Mouse (Mus musculus) liver, embryonic 11.5 days (tissue): ENCODE measurements at regions not wholly inside any gene's neighbourhood (a gene's known extent, or its start where the extent isn't known, plus 50 kb on each side); places are given as distances from the start of the nearest gene placed in this dataset.

ENCODE experiments used
- ATAC-seq: fragments of 200-750 bp; cut with Nextera tagmentation; replicated peaks from 2 replicates; pipeline ENCODE4 v1.8.0; 2017; ENCODE audit warnings: moderate number of reproducible peaks, mild to moderate bottlenecking, moderate TSS enrichment, moderate library complexity; ENCODE audit not compliant: low FRiP score
- DNase-seq: peaks from one replicate; pipeline ENCODE4 v3.0.0-alpha.2; 2017; ENCODE audit warnings: low spot score
- H3K27ac ChIP-seq: fragments of 300-500 bp; sonication (generic); 2 replicates; pipeline ENCODE4 v1.5.1; 2014; ENCODE audit warnings: mild to moderate bottlenecking, low read depth, low read length, control low read depth
- H3K27me3 ChIP-seq: fragments of 300-500 bp; sonication (generic); replicated peaks from 2 replicates; pipeline ENCODE4 v1.6.1; 2014; ENCODE audit warnings: low read length, mixed read lengths; ENCODE audit not compliant: control insufficient read depth, insufficient read depth
- H3K36me3 ChIP-seq: fragments of 300-500 bp; sonication (generic); 2 replicates; pipeline ENCODE4 v1.6.1; 2014; ENCODE audit warnings: mild to moderate bottlenecking, low read length, moderate library complexity, mixed read lengths; ENCODE audit not compliant: control insufficient read depth, insufficient read depth
- H3K4me1 ChIP-seq: fragments of 300-500 bp; sonication (generic); replicated peaks from 2 replicates; pipeline ENCODE4 v1.6.1; 2014; ENCODE audit warnings: low read length, mixed read lengths; ENCODE audit not compliant: control insufficient read depth, insufficient read depth
- H3K4me2 ChIP-seq: fragments of 300-500 bp; sonication (generic); 2 replicates; pipeline ENCODE4 v1.6.1; 2014; ENCODE audit warnings: mild to moderate bottlenecking, control low read depth, moderate library complexity
- H3K4me3 ChIP-seq: fragments of 300-500 bp; sonication (generic); 2 replicates; pipeline ENCODE4 v1.5.1; 2014; ENCODE audit warnings: low read depth, low read length, control low read depth
- H3K9ac ChIP-seq: fragments of 300-500 bp; sonication (generic); 2 replicates; pipeline ENCODE4 v1.6.1; 2014; ENCODE audit warnings: low read depth, low read length, control low read depth
- H3K9me3 ChIP-seq: fragments of 300-500 bp; sonication (generic); 2 replicates; pipeline ENCODE4 v1.6.1; 2016; ENCODE audit warnings: low read length, inconsistent platforms, mixed read lengths; ENCODE audit not compliant: control insufficient read depth
- WGBS: fragments of 180-500 bp; shearing (Covaris S2); extraction: QIAGEN DNeasy Blood & Tissue Kit; methylation state at CpG from one replicate; pipeline ENCODE4 v1.1.7; 2014; 5-methylcytosine and 5-hydroxymethylcytosine counted together

GRCm38 (mm10) chr16:25213250-25213649, 73.4 kb upstream of the Tprg start:
- no peak overlapping the region for H3K9ac ChIP-seq
- no peaks in the 10 kb centered on the region for H3K9me3 ChIP-seq
- 63% methylated on average over 2 of the region's 2 CpGs for WGBS
- no peak overlapping the region for H3K4me2 ChIP-seq
- H3K4me3 ChIP-seq, result no peak overlapping the region
- no peaks in the 10 kb centered on the region for H3K36me3 ChIP-seq
- H3K27me3 ChIP-seq, result no peaks in the 10 kb centered on the region
- no peak overlapping the region for H3K27ac ChIP-seq
- H3K4me1 ChIP-seq, result no peaks in the 10 kb centered on the region
- ATAC-seq (no peak), DNase-seq (no peak)

DNA sequence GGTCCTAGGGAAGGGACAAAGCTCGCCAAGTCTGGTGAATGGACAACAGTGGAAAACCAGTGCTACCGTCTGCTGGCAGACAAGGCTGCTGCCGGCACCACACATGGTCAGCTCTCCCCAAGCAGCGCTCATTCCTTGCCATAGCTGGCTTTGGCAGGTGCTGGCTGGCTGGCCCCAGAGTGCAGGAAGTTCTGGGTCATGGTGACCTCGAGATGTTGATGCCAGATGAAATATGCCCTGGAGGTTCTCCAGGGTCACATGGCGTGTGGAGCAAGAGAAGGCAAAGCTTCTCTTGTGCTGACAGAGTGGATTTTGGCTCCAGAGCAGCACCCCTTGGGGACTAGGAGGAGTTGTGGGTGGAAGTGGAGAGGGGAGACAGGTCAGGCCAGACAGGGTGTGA, 66.1 kb upstream of the Tprg start:
- H3K9ac ChIP-seq, result no peak overlapping the region
- ATAC-seq (no peak), DNase-seq (no peak)
- H3K4me1 ChIP-seq, result no peaks in the 10 kb centered on the region
- no peaks in the 10 kb centered on the region for H3K27me3 ChIP-seq
- no peak overlapping the region for H3K4me3 ChIP-seq
- H3K27ac ChIP-seq, result no peak overlapping the region
- WGBS, result 73% methylated on average over 6 of the region's 6 CpGs
- no peaks in the 10 kb centered on the region for H3K36me3 ChIP-seq
- H3K4me2 ChIP-seq, result no peak overlapping the region
- no peaks in the 10 kb centered on the region for H3K9me3 ChIP-seq

DNA sequence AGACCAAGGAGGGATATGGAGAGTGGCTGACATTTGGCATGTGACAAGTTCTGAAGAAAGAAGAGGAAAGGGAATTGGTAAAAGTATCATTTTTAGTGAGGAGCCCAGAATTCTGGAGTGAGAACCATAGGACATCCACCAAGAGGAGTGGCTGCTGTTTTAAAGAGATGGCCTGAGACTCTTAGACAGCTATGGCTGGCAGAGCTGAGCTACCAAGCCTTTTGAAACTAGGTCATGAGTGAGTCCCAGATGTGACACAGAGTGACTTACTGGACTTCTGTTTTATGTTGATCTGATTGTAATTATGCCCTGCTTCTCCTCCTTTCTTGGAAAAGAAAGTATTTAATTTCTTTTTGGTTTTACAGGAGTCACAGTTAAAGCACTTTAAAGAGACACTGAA, 61.8 kb upstream of the Tprg start:
- no peak overlapping the region for H3K4me2 ChIP-seq
- no peaks in the 10 kb centered on the region for H3K4me1 ChIP-seq
- DNase-seq, result no peak
- no peak overlapping the region for H3K9ac ChIP-seq
- no peaks in the 10 kb centered on the region for H3K27me3 ChIP-seq
- no peak for ATAC-seq
- no peaks in the 10 kb centered on the region for H3K9me3 ChIP-seq
- H3K27ac ChIP-seq, result no peak overlapping the region
- no peaks in the 10 kb centered on the region for H3K36me3 ChIP-seq
- H3K4me3 ChIP-seq, result no peak overlapping the region
